ENCODE assay signal across 10 mouse cellular contexts in the genomic region with DNA sequence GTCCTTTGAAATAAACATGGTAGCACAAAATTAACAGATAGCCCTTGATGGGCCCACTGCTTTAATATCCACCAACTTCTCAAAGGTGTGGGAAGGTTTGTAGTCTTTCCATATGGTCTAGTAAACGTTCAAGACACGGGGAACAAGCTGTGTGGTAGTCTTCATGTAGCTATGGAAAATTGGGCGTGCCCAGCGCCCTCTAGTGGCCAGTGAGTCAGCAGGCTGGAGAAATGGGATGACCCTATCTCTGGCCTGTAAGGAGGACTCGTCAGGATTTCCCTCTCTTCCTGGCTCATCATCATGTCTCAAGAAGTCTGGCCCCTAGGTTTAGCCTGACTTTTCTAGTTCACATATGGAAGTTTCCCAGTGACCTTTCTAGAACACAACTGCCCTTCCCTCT. TPM values are rescaled to one million over a fixed set of nuclear protein-coding genes. Genes with fewer than 3 reads are reported as not detected.
DNase-seq lines count a peak whose midpoint lies in the region; ATAC-seq and TF ChIP-seq lines count a peak whose summit lies in the region.
"Had no signal": no experiment of that assay in that cellular context is flagged by ENCODE, and none has a peak within 500 bp of the region (broad histone marks: within the 10 kb centered on the region; RNA-seq: fewer than 3 reads in every experiment).

No protein-coding gene starts in this region.

- intact Hi-C loops in heart, adult 2 months (cut with DNase I), result loop anchor here (2.0 kb wide), 1 partner anchor 109 kb away; no protein-coding TSS in a partner anchor

- WGBS in heart, adult 2 months, result 10% methylated on average over 5 of the region's 5 CpGs
- 16% methylated on average over 5 of the region's 5 CpGs for WGBS in heart, embryonic 11.5 days (ENCODE audit: insufficient replicate concordance)
- 16% methylated on average over 5 of the region's 5 CpGs for WGBS in embryonic facial prominence, embryonic 11.5 days
- WGBS in hindbrain, postnatal 0 days, result 21% methylated on average over 5 of the region's 5 CpGs
- 12% methylated on average over 5 of the region's 5 CpGs for WGBS in lung, postnatal 0 days
- WGBS in small intestine, adult 2 months, result 6% methylated on average over 5 of the region's 5 CpGs

- TF ChIP-seq POLR2A in heart, adult 2 months (IDR thresholded peaks at IDR 0.05; ENCODE audit: insufficient read depth, low read depth, low read length), result no peak
- no peak for TF ChIP-seq POLR2A in small intestine, adult 2 months (IDR thresholded peaks at IDR 0.05; ENCODE audit: low read depth, low read length)

- ATAC-seq in heart, embryonic 11.5 days (replicated peaks; ENCODE audit: insufficient number of reproducible peaks, low FRiP score, low TSS enrichment), result no peak
- ATAC-seq in CD4-positive, CD25-positive, alpha-beta regulatory T cell, adult 4 months, result peak; percentile 34
- ATAC-seq in embryonic facial prominence, embryonic 11.5 days (replicated peaks; ENCODE audit: insufficient number of reproducible peaks, low FRiP score, low TSS enrichment, low read depth), result no peak
- peak; percentile 70 for ATAC-seq in hindbrain, postnatal 0 days
- no peak for ATAC-seq in lung, postnatal 0 days

- no peaks in the 10 kb centered on the region for H3K4me1 ChIP-seq in heart, adult 2 months (ENCODE audit: control insufficient read depth, insufficient read depth, low read length)
- no peaks in the 10 kb centered on the region; the same call in 1 of the 2 replicates for H3K4me1 ChIP-seq in heart, embryonic 11.5 days (ENCODE audit: control insufficient read depth, insufficient read depth, low read length)
- H3K4me1 ChIP-seq in embryonic facial prominence, embryonic 11.5 days (ENCODE audit: control insufficient read depth, insufficient read depth, low read length), result no peaks in the 10 kb centered on the region
- no peaks in the 10 kb centered on the region for H3K4me1 ChIP-seq in hindbrain, postnatal 0 days (ENCODE audit: insufficient read depth, low read length)
- no peaks in the 10 kb centered on the region for H3K4me1 ChIP-seq in lung, postnatal 0 days (ENCODE audit: insufficient read depth, low read depth, low read length)
- H3K4me1 ChIP-seq in small intestine, adult 2 months (ENCODE audit: control insufficient read depth, insufficient read depth, insufficient read length, low read length), result no peaks in the 10 kb centered on the region

- no peak overlapping the region for H3K9ac ChIP-seq in heart, adult 2 months (ENCODE audit: low read depth, low read length)
- no peak overlapping the region for H3K9ac ChIP-seq in heart, embryonic 11.5 days (ENCODE audit: low read depth, low read length)
- H3K9ac ChIP-seq in embryonic facial prominence, embryonic 11.5 days (replicated peaks; ENCODE audit: low read length), result no peak overlapping the region
- H3K9ac ChIP-seq in hindbrain, postnatal 0 days (replicated peaks; ENCODE audit: low read length), result no peak overlapping the region
- H3K9ac ChIP-seq in lung, postnatal 0 days (replicated peaks; ENCODE audit: low read depth), result no peak overlapping the region

- 0 out of 2 replicates have a peak, but pooled peaks have one; percentile 27 for TF ChIP-seq EP300 in heart, adult 2 months (IDR thresholded peaks at IDR 0.05; ENCODE audit: insufficient read depth, low read depth, low read length)
- TF ChIP-seq EP300 in lung, postnatal 0 days (IDR thresholded peaks at IDR 0.05), result no peak

- H3K79me2 ChIP-seq in heart, adult 2 months (replicated peaks; ENCODE audit: control insufficient read depth, insufficient read depth, low read length), result no peaks in the 10 kb centered on the region

- DNase-seq in heart, adult 2 months, result peak; percentile 45 to 62
- peak; percentile 81 for DNase-seq in brain, adult 2 months (ENCODE audit: low read depth, low spot score)
- DNase-seq in embryonic facial prominence, embryonic 11.5 days (ENCODE audit: low spot score), result peak; percentile 64
- peak; percentile 66 for DNase-seq in hindbrain, postnatal 0 days (ENCODE audit: low spot score)
- DNase-seq in lung, postnatal 0 days (ENCODE audit: low spot score), result peak; percentile 45

- H3K4me2 ChIP-seq in heart, embryonic 11.5 days, result no peak overlapping the region
- H3K4me2 ChIP-seq in embryonic facial prominence, embryonic 11.5 days (ENCODE audit: low read depth, low read length), result no peak overlapping the region
- H3K4me2 ChIP-seq in hindbrain, postnatal 0 days (ENCODE audit: low read depth, low read length), result no peak overlapping the region
- H3K4me2 ChIP-seq in lung, postnatal 0 days (replicated peaks; ENCODE audit: low read depth, low read length), result no peak overlapping the region

- no peaks in the 10 kb centered on the region for H3K36me3 ChIP-seq in heart, adult 2 months (ENCODE audit: control insufficient read depth, insufficient read depth, low read length)
- H3K36me3 ChIP-seq in heart, embryonic 11.5 days (ENCODE audit: control insufficient read depth, insufficient read depth, low read length), result no peaks in the 10 kb centered on the region
- H3K36me3 ChIP-seq in embryonic facial prominence, embryonic 11.5 days (replicated peaks; ENCODE audit: control insufficient read depth, insufficient read depth, low read depth, low read length), result no peaks in the 10 kb centered on the region
- peaks cover 4% of the 10 kb centered on the region; the same call in 1 of the 2 replicates for H3K36me3 ChIP-seq in hindbrain, postnatal 0 days (ENCODE audit: insufficient read depth, low read length)
- no peaks in the 10 kb centered on the region for H3K36me3 ChIP-seq in lung, postnatal 0 days (ENCODE audit: insufficient read depth, low read length)
- H3K36me3 ChIP-seq in small intestine, adult 2 months (ENCODE audit: control insufficient read depth, insufficient read depth, low read length), result no peaks in the 10 kb centered on the region

- no peaks in the 10 kb centered on the region for H3K9me3 ChIP-seq in heart, embryonic 11.5 days (replicated peaks; ENCODE audit: control insufficient read depth, low read length)
- no peaks in the 10 kb centered on the region for H3K9me3 ChIP-seq in embryonic facial prominence, embryonic 11.5 days (replicated peaks; ENCODE audit: control insufficient read depth, low read length)
- no peaks in the 10 kb centered on the region for H3K9me3 ChIP-seq in hindbrain, postnatal 0 days (ENCODE audit: low read length)
- no peaks in the 10 kb centered on the region for H3K9me3 ChIP-seq in lung, postnatal 0 days (ENCODE audit: low read length)

- no peaks in the 10 kb centered on the region for H3K27me3 ChIP-seq in heart, adult 2 months (ENCODE audit: control insufficient read depth, insufficient read depth, low read length)
- no peaks in the 10 kb centered on the region; the same call in 1 of the 2 replicates for H3K27me3 ChIP-seq in heart, embryonic 11.5 days (ENCODE audit: control insufficient read depth, insufficient read depth, low read length)
- H3K27me3 ChIP-seq in embryonic facial prominence, embryonic 11.5 days (ENCODE audit: control insufficient read depth, insufficient read depth, low read length), result no peaks in the 10 kb centered on the region
- no peaks in the 10 kb centered on the region for H3K27me3 ChIP-seq in hindbrain, postnatal 0 days (ENCODE audit: insufficient read depth, low read length)
- H3K27me3 ChIP-seq in lung, postnatal 0 days (replicated peaks; ENCODE audit: insufficient read depth, low read length), result no peaks in the 10 kb centered on the region
- no peaks in the 10 kb centered on the region for H3K27me3 ChIP-seq in small intestine, adult 2 months (ENCODE audit: control insufficient read depth, insufficient read depth, low read length)

- H3K4me3 ChIP-seq in heart, adult 2 months, result no peak overlapping the region
- H3K4me3 ChIP-seq in heart, embryonic 11.5 days (ENCODE audit: low read depth, low read length), result no peak overlapping the region
- no peak overlapping the region for H3K4me3 ChIP-seq in embryonic facial prominence, embryonic 11.5 days (ENCODE audit: low read depth, low read length)
- H3K4me3 ChIP-seq in hindbrain, postnatal 0 days (ENCODE audit: low read length), result no peak overlapping the region
- H3K4me3 ChIP-seq in lung, postnatal 0 days (ENCODE audit: low read depth, low read length), result no peak overlapping the region
- no peak overlapping the region for H3K4me3 ChIP-seq in small intestine, adult 2 months (ENCODE audit: low read depth, low read length)

- peak; percentile 86 for TF ChIP-seq CTCF in heart, adult 2 months (IDR thresholded peaks at IDR 0.05)
- peak; percentile 83 for TF ChIP-seq CTCF in hindbrain, postnatal 0 days (IDR thresholded peaks at IDR 0.05; ENCODE audit: low read depth)
- TF ChIP-seq CTCF in lung, postnatal 0 days (IDR thresholded peaks at IDR 0.05), result peak; percentile 83
- peak; percentile 95; the same call in 1 of the 2 replicates for TF ChIP-seq CTCF in small intestine, adult 2 months (IDR thresholded peaks at IDR 0.05; ENCODE audit: extremely low read depth, insufficient read length, insufficient replicate concordance, low read depth, low read length)

- no peak overlapping the region for H3K27ac ChIP-seq in heart, adult 2 months
- no peak overlapping the region for H3K27ac ChIP-seq in heart, embryonic 11.5 days (ENCODE audit: low read depth, low read length)
- H3K27ac ChIP-seq in embryonic facial prominence, embryonic 11.5 days (replicated peaks; ENCODE audit: low read depth, low read length), result no peak overlapping the region
- H3K27ac ChIP-seq in hindbrain, postnatal 0 days, result no peak overlapping the region
- H3K27ac ChIP-seq in lung, postnatal 0 days (ENCODE audit: low read length), result no peak overlapping the region
- no peak overlapping the region for H3K27ac ChIP-seq in small intestine, adult 2 months (ENCODE audit: insufficient read depth, low read depth, low read length)

RNA-seq across cellular contexts. Expression of gene Sh2d7, which starts 8.8 kb away (rescaled TPM):
- not detected for total RNA-seq in heart, adult 2 months (2021)
- 0.08 TPM in 1 of 2 replicates, not detected in the other for polyA plus RNA-seq in heart, adult 2 months (2012; rRNA removed)
- polyA plus RNA-seq in heart, embryonic 11.5 days (2014; fragmentation: Nextera tagmentation; extraction: Ambion mirVana), result not detected in 2 replicates
- not detected for polyA plus RNA-seq in CD4-positive, CD25-positive, alpha-beta regulatory T cell, adult 4 months (2017; shearing (Covaris generic))
- polyA plus RNA-seq in embryonic facial prominence, embryonic 11.5 days (2014; fragmentation: Nextera tagmentation; extraction: Ambion mirVana), result not detected in 2 replicates
- not detected in 2 replicates for total RNA-seq in hindbrain, postnatal 0 days (2014; rRNA removed)
- 0.09 TPM in 1 of 2 replicates, not detected in the other for polyA plus RNA-seq in hindbrain, postnatal 0 days (2015; fragmentation: Nextera tagmentation; extraction: Ambion mirVana)
- not detected in 2 replicates for polyA plus RNA-seq in lung, postnatal 0 days (2015; fragmentation: Nextera tagmentation; extraction: Ambion mirVana)
- polyA plus RNA-seq in small intestine, adult 2 months (2012; rRNA removed), result 2.1 and 5.7 TPM in 2 replicates
- total RNA-seq: adrenal gland, postnatal 4 days; left cerebral cortex, postnatal 10 days had no signal

RNA-seq across cellular contexts. Expression of gene Cib2, which starts 12.5 kb away (rescaled TPM):
- total RNA-seq in heart, adult 2 months (2021), result 1 to 10 TPM; 2.1 TPM
- polyA plus RNA-seq in heart, adult 2 months (2012; rRNA removed), result 4.1 and 5.9 TPM in 2 replicates
- polyA plus RNA-seq in heart, embryonic 11.5 days (2014; fragmentation: Nextera tagmentation; extraction: Ambion mirVana), result 6.1 TPM in 2 replicates
- polyA plus RNA-seq in CD4-positive, CD25-positive, alpha-beta regulatory T cell, adult 4 months (2017; shearing (Covaris generic)), result 1 to 10 TPM in 1 of 2 experiments, not detected in 1; 1.6 TPM
- polyA plus RNA-seq in embryonic facial prominence, embryonic 11.5 days (2014; fragmentation: Nextera tagmentation; extraction: Ambion mirVana), result 17.6 and 20.2 TPM in 2 replicates
- 43.4 and 53.8 TPM in 2 replicates for total RNA-seq in hindbrain, postnatal 0 days (2014; rRNA removed)
- 88.1 and 89.9 TPM in 2 replicates for polyA plus RNA-seq in hindbrain, postnatal 0 days (2015; fragmentation: Nextera tagmentation; extraction: Ambion mirVana)
- 6.2 and 7.5 TPM in 2 replicates for polyA plus RNA-seq in lung, postnatal 0 days (2015; fragmentation: Nextera tagmentation; extraction: Ambion mirVana)
- polyA plus RNA-seq in small intestine, adult 2 months (2012; rRNA removed), result 1.5 and 2.6 TPM in 2 replicates

RNA-seq across cellular contexts. Expression of gene Idh3a, which starts 38.6 kb away (rescaled TPM):
- 100 to 1,000 TPM; 507 to 582 TPM for total RNA-seq in heart, adult 2 months (2021)
- polyA plus RNA-seq in heart, adult 2 months (2012; rRNA removed), result 367 and 618 TPM in 2 replicates
- polyA plus RNA-seq in heart, embryonic 11.5 days (2014; fragmentation: Nextera tagmentation; extraction: Ambion mirVana), result 441 and 486 TPM in 2 replicates
- polyA plus RNA-seq in CD4-positive, CD25-positive, alpha-beta regulatory T cell, adult 4 months (2017; shearing (Covaris generic)), result 100 to 1,000 TPM; 118 TPM
- polyA plus RNA-seq in embryonic facial prominence, embryonic 11.5 days (2014; fragmentation: Nextera tagmentation; extraction: Ambion mirVana), result 119 and 134 TPM in 2 replicates
- 87.8 and 94.2 TPM in 2 replicates for total RNA-seq in hindbrain, postnatal 0 days (2014; rRNA removed)
- polyA plus RNA-seq in hindbrain, postnatal 0 days (2015; fragmentation: Nextera tagmentation; extraction: Ambion mirVana), result 208 and 217 TPM in 2 replicates
- polyA plus RNA-seq in lung, postnatal 0 days (2015; fragmentation: Nextera tagmentation; extraction: Ambion mirVana), result 79.4 and 80.3 TPM in 2 replicates
- 15.6 and 32.8 TPM in 2 replicates for polyA plus RNA-seq in small intestine, adult 2 months (2012; rRNA removed)

RNA-seq across cellular contexts. Expression of gene Dmxl2, which starts 46.1 kb away (rescaled TPM):
- 10 to 100 TPM; 20.6 to 27.6 TPM for total RNA-seq in heart, adult 2 months (2021)
- polyA plus RNA-seq in heart, adult 2 months (2012; rRNA removed), result 6.7 and 9.8 TPM in 2 replicates
- 7.6 and 12.5 TPM in 2 replicates for polyA plus RNA-seq in heart, embryonic 11.5 days (2014; fragmentation: Nextera tagmentation; extraction: Ambion mirVana)
- polyA plus RNA-seq in CD4-positive, CD25-positive, alpha-beta regulatory T cell, adult 4 months (2017; shearing (Covaris generic)), result under 1 TPM in 1 of 2 experiments, not detected in 1; 0.62 TPM
- 8.3 and 8.8 TPM in 2 replicates for polyA plus RNA-seq in embryonic facial prominence, embryonic 11.5 days (2014; fragmentation: Nextera tagmentation; extraction: Ambion mirVana)
- total RNA-seq in hindbrain, postnatal 0 days (2014; rRNA removed), result 106 and 124 TPM in 2 replicates
- 42.9 and 46.2 TPM in 2 replicates for polyA plus RNA-seq in hindbrain, postnatal 0 days (2015; fragmentation: Nextera tagmentation; extraction: Ambion mirVana)
- 4.8 and 5.1 TPM in 2 replicates for polyA plus RNA-seq in lung, postnatal 0 days (2015; fragmentation: Nextera tagmentation; extraction: Ambion mirVana)
- polyA plus RNA-seq in small intestine, adult 2 months (2012; rRNA removed), result 0.51 and 0.63 TPM in 2 replicates

Comparison
In these comparisons a context has a peak if more than half of its experiments do, and no peak if none do; other contexts are left out.
1. ATAC-seq: peak in CD4-positive, CD25-positive, alpha-beta regulatory T cell, adult 4 months (single experiment) and hindbrain, postnatal 0 days (single experiment); none in heart, embryonic 11.5 days (single experiment), embryonic facial prominence, embryonic 11.5 days (single experiment) and lung, postnatal 0 days (single experiment).
2. Peak in every context shown above with its lines, with median percentiles within 50 percentile points of each other: DNase-seq and CTCF ChIP-seq.